Mouse (Mus musculus): ENCODE results near the gene Ypel5. TPM values are rescaled to one million over a fixed set of nuclear protein-coding genes. Genes with fewer than 3 reads are reported as not detected.
A peak's percentile ranks its signal among the peaks of the same experiment; 100 is the strongest.

Gene Ypel5
- polyA plus RNA-seq, 1 experiment: not detected

- WGBS: 80% methylated on average over 10 of the region's 10 CpGs
- H3K27ac ChIP-seq (ENCODE audit: insufficient read depth, low read depth, low read length): no peak overlapping the region
- no peaks in the 10 kb centered on the region for H3K4me1 ChIP-seq (ENCODE audit: control insufficient read depth, insufficient read depth, low read length)
- H3K4me3 ChIP-seq (ENCODE audit: insufficient read depth, low read depth, low read length): no peak overlapping the region
- TF ChIP-seq CTCF (IDR thresholded peaks at IDR 0.05; ENCODE audit: insufficient read depth, low read depth, low read length): no peak
- no peak for TF ChIP-seq POLR2A (IDR thresholded peaks at IDR 0.05; ENCODE audit: insufficient read depth, low read depth, low read length)
Observed at GRCm38 (mm10) chr17:72863226-72863625, 27.0 kb downstream of the Ypel5 start.

- 93% methylated on average over 3 of the region's 3 CpGs for WGBS
- TF ChIP-seq POLR2A (IDR thresholded peaks at IDR 0.05; ENCODE audit: insufficient read depth, low read depth, low read length): no peak
- TF ChIP-seq CTCF (IDR thresholded peaks at IDR 0.05; ENCODE audit: insufficient read depth, low read depth, low read length): no peak
- Histone ChIP-seq H3K4me1 (ENCODE audit: control insufficient read depth, insufficient read depth, low read length) (no peaks in the 10 kb centered on the region), H3K27ac (ENCODE audit: insufficient read depth, low read depth, low read length) (no peak overlapping the region), H3K4me3 (ENCODE audit: insufficient read depth, low read depth, low read length) (no peak overlapping the region)
Observed at GRCm38 (mm10) chr17:72866624-72867245, 30.5 kb downstream of the Ypel5 start.

- no peak for TF ChIP-seq CTCF (IDR thresholded peaks at IDR 0.05; ENCODE audit: insufficient read depth, low read depth, low read length)
- TF ChIP-seq POLR2A (IDR thresholded peaks at IDR 0.05; ENCODE audit: insufficient read depth, low read depth, low read length): no peak
- Histone ChIP-seq H3K27ac (ENCODE audit: insufficient read depth, low read depth, low read length) (no peak overlapping the region), H3K4me3 (ENCODE audit: insufficient read depth, low read depth, low read length) (no peak overlapping the region), H3K4me1 (ENCODE audit: control insufficient read depth, insufficient read depth, low read length) (no peaks in the 10 kb centered on the region)
- WGBS: 99% methylated on average over 2 of the region's 2 CpGs
Observed at GRCm38 (mm10) chr17:72868181-72868580, 31.9 kb downstream of the Ypel5 start.

GRCm38 (mm10) chr17:72878979-72879378 lies 42.7 kb downstream of the Ypel5 start:
- WGBS: 88% methylated on average over 9 of the region's 9 CpGs

GRCm38 (mm10) chr17:72880156-72880555 lies 43.9 kb downstream of the Ypel5 start:
- WGBS: 89% methylated on average over 3 of the region's 3 CpGs
- no peak overlapping the region for H3K27ac ChIP-seq (ENCODE audit: insufficient read depth, low read depth, low read length)
- no peaks in the 10 kb centered on the region for H3K4me1 ChIP-seq (ENCODE audit: control insufficient read depth, insufficient read depth, low read length)
- no peak overlapping the region for H3K4me3 ChIP-seq (ENCODE audit: insufficient read depth, low read depth, low read length)
- TF ChIP-seq POLR2A (IDR thresholded peaks at IDR 0.05; ENCODE audit: insufficient read depth, low read depth, low read length) (no peak), CTCF (IDR thresholded peaks at IDR 0.05; ENCODE audit: insufficient read depth, low read depth, low read length) (no peak)

More at GRCm38 (mm10) chr17:72878979-72879378, 42.7 kb downstream of the Ypel5 start:
- H3K4me3 ChIP-seq (ENCODE audit: insufficient read depth, low read depth, low read length): no peak overlapping the region
- TF ChIP-seq CTCF (IDR thresholded peaks at IDR 0.05; ENCODE audit: insufficient read depth, low read depth, low read length) (no peak), POLR2A (IDR thresholded peaks at IDR 0.05; ENCODE audit: insufficient read depth, low read depth, low read length) (no peak)
- H3K27ac ChIP-seq (ENCODE audit: insufficient read depth, low read depth, low read length): no peak overlapping the region
- no peaks in the 10 kb centered on the region for H3K4me1 ChIP-seq (ENCODE audit: control insufficient read depth, insufficient read depth, low read length)

GRCm38 (mm10) chr17:72881051-72881450 lies 44.8 kb downstream of the Ypel5 start:
- WGBS: 77% methylated on average over 3 of the region's 3 CpGs
- Histone ChIP-seq H3K4me1 (ENCODE audit: control insufficient read depth, insufficient read depth, low read length) (no peaks in the 10 kb centered on the region), H3K4me3 (ENCODE audit: insufficient read depth, low read depth, low read length) (no peak overlapping the region), H3K27ac (ENCODE audit: insufficient read depth, low read depth, low read length) (no peak overlapping the region)
- TF ChIP-seq CTCF (IDR thresholded peaks at IDR 0.05; ENCODE audit: insufficient read depth, low read depth, low read length) (no peak), POLR2A (IDR thresholded peaks at IDR 0.05; ENCODE audit: insufficient read depth, low read depth, low read length) (no peak)

GRCm38 (mm10) chr17:72881804-72882203 lies 45.6 kb downstream of the Ypel5 start:
- TF ChIP-seq POLR2A (IDR thresholded peaks at IDR 0.05; ENCODE audit: insufficient read depth, low read depth, low read length): no peak
- TF ChIP-seq CTCF (IDR thresholded peaks at IDR 0.05; ENCODE audit: insufficient read depth, low read depth, low read length): no peak
- H3K27ac ChIP-seq (ENCODE audit: insufficient read depth, low read depth, low read length): no peak overlapping the region
- WGBS: 84% methylated on average over 1 of the region's 1 CpGs

GRCm38 (mm10) chr17:72889556-72890397 lies 53.5 kb downstream of the Ypel5 start:
- Histone ChIP-seq H3K27ac (ENCODE audit: insufficient read depth, low read depth, low read length) (no peak overlapping the region), H3K4me3 (ENCODE audit: insufficient read depth, low read depth, low read length) (no peak overlapping the region), H3K4me1 (ENCODE audit: control insufficient read depth, insufficient read depth, low read length) (no peaks in the 10 kb centered on the region)
- 25% methylated on average over 19 of the region's 20 CpGs for WGBS
- TF ChIP-seq CTCF (IDR thresholded peaks at IDR 0.05; ENCODE audit: insufficient read depth, low read depth, low read length) (0 out of 2 replicates have a peak, but pooled peaks have one; percentile 19), POLR2A (IDR thresholded peaks at IDR 0.05; ENCODE audit: insufficient read depth, low read depth, low read length) (no peak)

More at GRCm38 (mm10) chr17:72881804-72882203, 45.6 kb downstream of the Ypel5 start:
- no peak overlapping the region for H3K4me3 ChIP-seq (ENCODE audit: insufficient read depth, low read depth, low read length)
- H3K4me1 ChIP-seq (ENCODE audit: control insufficient read depth, insufficient read depth, low read length): no peaks in the 10 kb centered on the region

GRCm38 (mm10) chr17:72890398-72890898 lies 54.2 kb downstream of the Ypel5 start:
- Histone ChIP-seq H3K27ac (ENCODE audit: insufficient read depth, low read depth, low read length) (no peak overlapping the region), H3K4me1 (ENCODE audit: control insufficient read depth, insufficient read depth, low read length) (no peaks in the 10 kb centered on the region), H3K4me3 (ENCODE audit: insufficient read depth, low read depth, low read length) (no peak overlapping the region)
- 72% methylated on average over 8 of the region's 8 CpGs for WGBS
- TF ChIP-seq POLR2A (IDR thresholded peaks at IDR 0.05; ENCODE audit: insufficient read depth, low read depth, low read length): no peak
- no peak for TF ChIP-seq CTCF (IDR thresholded peaks at IDR 0.05; ENCODE audit: insufficient read depth, low read depth, low read length)

Data from olfactory bulb, adult 2 months (tissue).